Mouse (Mus musculus): ENCODE data around the gene Zfp36.

- no peak for TF ChIP-seq CTCF (IDR thresholded peaks at IDR 0.05; ENCODE audit: borderline replicate concordance, insufficient read depth, low read length)
- no peak for TF ChIP-seq POLR2A (IDR thresholded peaks at IDR 0.05; ENCODE audit: low read depth, low read length)
Observed at GRCm38 (mm10) chr7:28328260-28328659, 51.8 kb downstream of the Zfp36 start.
